Mouse (Mus musculus): ENCODE data around the gene Il12rb1. TPM values are rescaled to one million over a fixed set of nuclear protein-coding genes. Genes with fewer than 3 reads are reported as not detected.

Il12rb1 gene
- polyA plus RNA-seq, 1 experiment from 2014 or later = not detected

GRCm38 (mm10) chr8:70802786-70803510, 5.3 kb upstream of the Il12rb1 start:
- no peak overlapping the region for H3K4me3 ChIP-seq (ENCODE audit: control insufficient read depth in 1 of 2, insufficient read depth in 1 of 2, low read depth in 1 of 2, low read length in 2 of 2)
- no peaks in the 10 kb centered on the region for H3K9me3 ChIP-seq (ENCODE audit: control insufficient read depth, low read length)
- H3K27me3 ChIP-seq (ENCODE audit: control insufficient read depth, insufficient read depth, low read length) = peaks cover 51% of the 10 kb centered on the region
- ATAC-seq (ENCODE audit: insufficient number of reproducible peaks, insufficient read depth, low FRiP score, low read depth) = no peak
- 68% methylated on average over 11 of the region's 11 CpGs for whole genome bisulfite sequencing
- H3K9ac ChIP-seq (ENCODE audit: low read length) = no peak overlapping the region
- no peaks in the 10 kb centered on the region for H3K36me3 ChIP-seq (ENCODE audit: control insufficient read depth, insufficient read depth, low read length)
- peaks cover 6 to 11% of the 10 kb centered on the region in 2 experiments; a peak in 3 of 4 replicates for H3K4me1 ChIP-seq (ENCODE audit: control insufficient read depth in 2 of 2, insufficient read depth in 2 of 2, low read length in 2 of 2)
- H3K4me2 ChIP-seq (ENCODE audit: low read length) = no peak overlapping the region
- H3K27ac ChIP-seq (replicated peaks in 1 of 2; ENCODE audit: control insufficient read depth in 1 of 2, insufficient read depth in 1 of 2, low read depth in 2 of 2, low read length in 2 of 2) = no peak overlapping the region

- H3K4me2 ChIP-seq (ENCODE audit: low read length) = peak overlapping the region; percentile 96
- ATAC-seq (ENCODE audit: insufficient number of reproducible peaks, insufficient read depth, low FRiP score, low read depth) = no peak
- peaks cover 46% of the 10 kb centered on the region for H3K27me3 ChIP-seq (ENCODE audit: control insufficient read depth, insufficient read depth, low read length)
- no peaks in the 10 kb centered on the region for H3K36me3 ChIP-seq (ENCODE audit: control insufficient read depth, insufficient read depth, low read length)
- peaks cover 4 to 8% of the 10 kb centered on the region in 2 experiments; a peak in 3 of 4 replicates for H3K4me1 ChIP-seq (ENCODE audit: control insufficient read depth in 2 of 2, insufficient read depth in 2 of 2, low read length in 2 of 2)
- peak overlapping the region; percentile 46 to 54 for H3K4me3 ChIP-seq (ENCODE audit: control insufficient read depth in 1 of 2, insufficient read depth in 1 of 2, low read depth in 1 of 2, low read length in 2 of 2)
- WGBS = 1% methylated on average over 47 of the region's 47 CpGs
- H3K9me3 ChIP-seq (ENCODE audit: control insufficient read depth, low read length) = no peaks in the 10 kb centered on the region
- H3K27ac ChIP-seq (replicated peaks in 1 of 2; ENCODE audit: control insufficient read depth in 1 of 2, insufficient read depth in 1 of 2, low read depth in 2 of 2, low read length in 2 of 2) = no peak overlapping the region
- peak overlapping the region; percentile 60 for H3K9ac ChIP-seq (ENCODE audit: low read length)
These were observed 4.3 kb upstream of the Il12rb1 start for GRCm38 (mm10) chr8:70803761-70804480.

GRCm38 (mm10) chr8:70804481-70805206, 3.6 kb upstream of the Il12rb1 start, which contains the start of gene Mast3:
TSS of gene Mast3 (minus strand) at chr8:70805054.
- Histone ChIP-seq H3K4me3 (ENCODE audit: control insufficient read depth in 1 of 2, insufficient read depth in 1 of 2, low read depth in 1 of 2, low read length in 2 of 2) (peak within 1 kb of the TSS; percentile 46 to 54), H3K27ac (replicated peaks in 1 of 2; ENCODE audit: control insufficient read depth in 1 of 2, insufficient read depth in 1 of 2, low read depth in 2 of 2, low read length in 2 of 2) (no peak within 1 kb of the TSS), H3K27me3 (ENCODE audit: control insufficient read depth, insufficient read depth, low read length) (peaks cover 41% of the 10 kb centered on the region), H3K4me1 (ENCODE audit: control insufficient read depth in 2 of 2, insufficient read depth in 2 of 2, low read length in 2 of 2) (peaks cover 4 to 8% of the 10 kb centered on the region in 2 experiments; a peak in 3 of 4 replicates), H3K9me3 (ENCODE audit: control insufficient read depth, low read length) (no peaks in the 10 kb centered on the region), H3K4me2 (ENCODE audit: low read length) (peak within 1 kb of the TSS; percentile 96), H3K36me3 (ENCODE audit: control insufficient read depth, insufficient read depth, low read length) (no peaks in the 10 kb centered on the region), H3K9ac (ENCODE audit: low read length) (peak within 1 kb of the TSS; percentile 60)
- peak; percentile 79 for ATAC-seq (ENCODE audit: insufficient number of reproducible peaks, insufficient read depth, low FRiP score, low read depth)
- under 1% methylated on average over 45 of the region's 45 CpGs for WGBS

- Histone ChIP-seq H3K4me2 (ENCODE audit: low read length) (no peak overlapping the region), H3K27me3 (ENCODE audit: control insufficient read depth, insufficient read depth, low read length) (peaks cover 26% of the 10 kb centered on the region), H3K36me3 (ENCODE audit: control insufficient read depth, insufficient read depth, low read length) (no peaks in the 10 kb centered on the region), H3K9ac (ENCODE audit: low read length) (no peak overlapping the region), H3K4me3 (ENCODE audit: control insufficient read depth in 1 of 2, insufficient read depth in 1 of 2, low read depth in 1 of 2, low read length in 2 of 2) (no peak overlapping the region), H3K9me3 (ENCODE audit: control insufficient read depth, low read length) (no peaks in the 10 kb centered on the region), H3K4me1 (ENCODE audit: control insufficient read depth in 2 of 2, insufficient read depth in 2 of 2, low read length in 2 of 2) (peaks cover 4 to 8% of the 10 kb centered on the region in 2 experiments; a peak in 3 of 4 replicates), H3K27ac (replicated peaks in 1 of 2; ENCODE audit: control insufficient read depth in 1 of 2, insufficient read depth in 1 of 2, low read depth in 2 of 2, low read length in 2 of 2) (no peak overlapping the region)
- 65% methylated on average over 4 of the region's 4 CpGs for WGBS
- ATAC-seq (ENCODE audit: insufficient number of reproducible peaks, insufficient read depth, low FRiP score, low read depth) = no peak
These were observed 1.7 kb upstream of the Il12rb1 start for GRCm38 (mm10) chr8:70806541-70806940.

DNA sequence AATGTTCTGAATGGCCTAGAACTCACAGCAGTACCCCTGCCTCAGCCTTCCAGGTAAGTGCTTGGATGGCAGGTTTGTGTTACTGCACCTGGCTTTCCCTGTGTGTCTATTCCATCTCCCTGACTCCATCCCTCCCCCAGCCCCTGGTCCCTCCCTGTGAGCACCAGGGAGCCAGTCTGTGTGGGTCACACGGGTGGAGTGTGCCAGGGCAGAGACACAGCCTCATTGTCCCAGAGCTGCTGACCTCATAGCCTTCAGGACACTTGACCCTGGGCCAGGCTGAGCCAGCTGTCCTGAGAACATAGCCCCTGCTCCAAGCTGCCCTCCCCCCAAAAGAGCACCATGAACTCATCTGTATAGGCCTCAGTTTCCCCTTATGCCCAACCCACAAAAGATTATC, 945 bp upstream of the Il12rb1 start:
- Histone ChIP-seq H3K4me3 (ENCODE audit: control insufficient read depth in 1 of 2, insufficient read depth in 1 of 2, low read depth in 1 of 2, low read length in 2 of 2) (no peak overlapping the region), H3K27ac (replicated peaks in 1 of 2; ENCODE audit: control insufficient read depth in 1 of 2, insufficient read depth in 1 of 2, low read depth in 2 of 2, low read length in 2 of 2) (no peak overlapping the region), H3K4me2 (ENCODE audit: low read length) (no peak overlapping the region), H3K9me3 (ENCODE audit: control insufficient read depth, low read length) (no peaks in the 10 kb centered on the region), H3K27me3 (ENCODE audit: control insufficient read depth, insufficient read depth, low read length) (peaks cover 23% of the 10 kb centered on the region), H3K36me3 (ENCODE audit: control insufficient read depth, insufficient read depth, low read length) (no peaks in the 10 kb centered on the region), H3K9ac (ENCODE audit: low read length) (no peak overlapping the region), H3K4me1 (ENCODE audit: control insufficient read depth in 2 of 2, insufficient read depth in 2 of 2, low read length in 2 of 2) (peaks cover 4 to 8% of the 10 kb centered on the region in 2 experiments; a peak in 3 of 4 replicates)
- no peak for ATAC-seq (ENCODE audit: insufficient number of reproducible peaks, insufficient read depth, low FRiP score, low read depth)
- 48% methylated on average over 1 of the region's 1 CpGs for WGBS

- no peaks in the 10 kb centered on the region for H3K36me3 ChIP-seq (ENCODE audit: control insufficient read depth, insufficient read depth, low read length)
- peaks cover 11% of the 10 kb centered on the region for H3K27me3 ChIP-seq (ENCODE audit: control insufficient read depth, insufficient read depth, low read length)
- no peak overlapping the region for H3K9ac ChIP-seq (ENCODE audit: low read length)
- H3K4me3 ChIP-seq (ENCODE audit: control insufficient read depth in 1 of 2, insufficient read depth in 1 of 2, low read depth in 1 of 2, low read length in 2 of 2) = no peak overlapping the region
- no peak overlapping the region for H3K27ac ChIP-seq (replicated peaks in 1 of 2; ENCODE audit: control insufficient read depth in 1 of 2, insufficient read depth in 1 of 2, low read depth in 2 of 2, low read length in 2 of 2)
- peaks cover 2 to 6% of the 10 kb centered on the region in 2 experiments; a peak in 3 of 4 replicates for H3K4me1 ChIP-seq (ENCODE audit: control insufficient read depth in 2 of 2, insufficient read depth in 2 of 2, low read length in 2 of 2)
- no peaks in the 10 kb centered on the region for H3K9me3 ChIP-seq (ENCODE audit: control insufficient read depth, low read length)
- H3K4me2 ChIP-seq (ENCODE audit: low read length) = no peak overlapping the region
- ATAC-seq (ENCODE audit: insufficient number of reproducible peaks, insufficient read depth, low FRiP score, low read depth) = no peak
- 76% methylated on average over 8 of the region's 8 CpGs for WGBS
These were observed 879 bp downstream of the Il12rb1 start for GRCm38 (mm10) chr8:70808955-70809701.
